Mouse (Mus musculus) retina, adult 2 months (tissue): ENCODE measurements at regions not wholly inside any gene's neighbourhood (a gene's known extent, or its start where the extent isn't known, plus 50 kb on each side); places are given as distances from the start of the nearest gene placed in this dataset.

Source experiments
- DNase-seq: peaks from one replicate; pipeline ENCODE4 v3.0.0-alpha.2; 2012; ENCODE audit warnings: low read depth, low spot score

GRCm38 (mm10) chr1:119259455-119259854 lies 162.6 kb downstream of the Inhbb start:
- no peak for DNase-seq

GRCm38 (mm10) chr1:119256769-119257168 lies 165.3 kb downstream of the Inhbb start:
- no peak for DNase-seq

GRCm38 (mm10) chr1:119256097-119256473 lies 166.0 kb downstream of the Inhbb start:
- no peak for DNase-seq

- DNase-seq, result no peak
These were observed 166.5 kb downstream of the Inhbb start for GRCm38 (mm10) chr1:119255386-119256096.

- no peak for DNase-seq
These were observed 167.1 kb downstream of the Inhbb start for GRCm38 (mm10) chr1:119254928-119255327.

GRCm38 (mm10) chr1:119253371-119253851 lies 168.6 kb downstream of the Inhbb start:
- no peak for DNase-seq

- DNase-seq, result no peak
These were observed 169.6 kb downstream of the Inhbb start for GRCm38 (mm10) chr1:119252403-119252802.

GRCm38 (mm10) chr1:119251741-119252140 lies 170.3 kb downstream of the Inhbb start:
- no peak for DNase-seq

GRCm38 (mm10) chr1:119248776-119249495 lies 173.1 kb downstream of the Inhbb start:
- no peak for DNase-seq

GRCm38 (mm10) chr1:119247117-119247516 lies 174.9 kb downstream of the Inhbb start:
- no peak for DNase-seq

- no peak for DNase-seq
These were observed 183.6 kb downstream of the Inhbb start for GRCm38 (mm10) chr1:119238463-119238862.

- DNase-seq, result no peak
These were observed 183.4 kb upstream of the Gli2 start for GRCm38 (mm10) chr1:119236787-119237186.

- no peak for DNase-seq
These were observed 181.0 kb upstream of the Gli2 start for GRCm38 (mm10) chr1:119234449-119234848.

GRCm38 (mm10) chr1:119226996-119227395 lies 173.6 kb upstream of the Gli2 start:
- no peak for DNase-seq

- no peak for DNase-seq
These were observed 170.5 kb upstream of the Gli2 start for GRCm38 (mm10) chr1:119223876-119224275.

- DNase-seq, result no peak
These were observed 168.5 kb upstream of the Gli2 start for GRCm38 (mm10) chr1:119221901-119222300.

GRCm38 (mm10) chr1:119221012-119221411 lies 167.6 kb upstream of the Gli2 start:
- DNase-seq, result no peak

- DNase-seq, result no peak
These were observed 166.4 kb upstream of the Gli2 start for GRCm38 (mm10) chr1:119219817-119220216.

- DNase-seq, result no peak
These were observed 164.0 kb upstream of the Gli2 start for GRCm38 (mm10) chr1:119217387-119217786.

GRCm38 (mm10) chr1:119209607-119210007 lies 156.2 kb upstream of the Gli2 start:
- no peak for DNase-seq

- no peak for DNase-seq
These were observed 149.0 kb upstream of the Gli2 start for GRCm38 (mm10) chr1:119202456-119202855.

- DNase-seq, result no peak
These were observed 143.9 kb upstream of the Gli2 start for GRCm38 (mm10) chr1:119197415-119197700.

- DNase-seq, result no peak
These were observed 143.4 kb upstream of the Gli2 start for GRCm38 (mm10) chr1:119196674-119197414.
